Mouse (Mus musculus) left cerebral cortex, postnatal 10 days (tissue): ENCODE measurements around the gene Fgf12. TPM values are rescaled to one million over a fixed set of nuclear protein-coding genes. Genes with fewer than 3 reads are reported as not detected.

Experiments
- DNase-seq, 2 experiments: peaks; one replicate each; pipeline ENCODE4 v3.0.0; 2021 to 2022; ENCODE audit warnings: low spot score in 2 of 2, mixed read lengths in 1 of 2; ENCODE audit errors: extremely low spot score in 1 of 2
- intact Hi-C: fragments of 180-260 bp; cut with DNase I; formaldehyde crosslinking; loops from one replicate; pipeline ENCODE4 v1.15.1; 2025
- microRNA-seq: library from miRNA; unstranded; fragments of <30 nt; microRNA quantifications from one replicate; pipeline ENCODE4 v1.2.0, GENCODE M21; 2022
- total RNA-seq, 2 experiments: library from RNA; stranded (reverse); gene quantifications; 2 replicates each; pipeline ENCODE4 v1.2.3; 2021

Fgf12 gene
- total RNA-seq, 2 experiments from 2014 or later = 259 to 285 TPM

- peak; percentile 19 to 26 for DNase-seq
- intact Hi-C loops = no loop called here
Measured at GRCm38 (mm10) chr16:28238019-28238868, 514.6 kb downstream of the Fgf12 start.

GRCm38 (mm10) chr16:28215930-28216329 lies 536.9 kb downstream of the Fgf12 start:
- DNase-seq = no peak
- intact Hi-C loops = no loop called here

GRCm38 (mm10) chr16:28212411-28212810 lies 540.5 kb downstream of the Fgf12 start:
- no peak for DNase-seq
- intact Hi-C loops = no loop called here

DNA sequence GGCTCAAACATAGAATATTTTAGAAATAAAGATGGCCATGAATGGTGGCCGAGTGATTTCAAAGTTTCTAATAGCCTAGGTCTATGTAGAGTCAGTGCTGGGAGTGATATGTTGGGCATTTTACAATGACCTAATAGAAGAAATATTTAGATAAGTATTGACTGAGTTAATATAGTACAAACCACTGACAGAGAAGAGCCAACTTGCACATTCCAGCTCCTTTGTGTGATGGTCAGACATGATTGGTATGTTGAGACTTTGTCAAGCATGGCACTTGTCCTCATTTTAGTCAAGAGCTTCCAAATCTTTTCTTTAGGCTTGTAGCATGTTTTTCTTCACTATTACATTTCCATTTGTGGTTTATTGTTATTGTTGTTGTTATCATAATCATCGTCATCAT lies 596.4 kb downstream of the Fgf12 start:
- no peak for DNase-seq
- intact Hi-C loops = no loop called here

- DNase-seq = no peak
- intact Hi-C loops = no loop called here
Measured at GRCm38 (mm10) chr16:28140972-28141371, 611.9 kb downstream of the Fgf12 start.

DNA sequence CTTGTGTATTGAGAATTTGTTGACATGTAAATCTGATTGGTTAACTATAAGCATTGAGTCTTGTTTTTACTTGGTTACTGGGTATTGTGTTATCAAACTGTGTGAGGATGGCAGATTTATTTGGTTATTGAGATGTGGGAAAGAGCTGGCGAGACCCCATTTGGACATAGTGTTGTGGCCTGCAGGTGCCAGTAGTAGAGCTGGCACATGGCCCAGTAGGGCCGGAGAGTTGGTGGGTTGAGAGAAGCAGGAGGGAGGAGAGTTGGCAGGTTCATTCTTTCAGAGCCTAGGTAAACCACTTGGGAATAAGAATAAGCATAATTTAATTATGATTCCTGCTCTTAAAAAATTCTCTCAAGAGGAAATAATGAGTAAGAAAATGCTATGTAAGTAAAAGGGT lies 625.9 kb downstream of the Fgf12 start:
- intact Hi-C loops = no loop called here
- no peak for DNase-seq

Small RNA genes within 50 kb of the gene (microRNA-seq; reads per million reads assigned to microRNA genes)
- gene Mir690 = not detected

Other genes starting within 250 kb of the Fgf12 start
- gene Mb21d2, start 176.6 kb upstream of the Fgf12 start, total RNA-seq = 10 to 100 TPM; 45.4 to 46.3 TPM